Mouse (Mus musculus) CH12.LX (cell line): ENCODE results near the gene Fktn.

Experiments used
- CHD2 ChIP-seq: IDR thresholded peaks from 2 replicates; pipeline ENCODE4 v1.6.1; 2011; ENCODE audit warnings: low read length, improper control_type of control experiment
- CTCF ChIP-seq, 2 experiments: IDR thresholded peaks in 1 of 2; conservative IDR thresholded peaks in 1 of 2; 2 replicates each; pipeline ENCODE4 v1.5.1; 2011 to 2012; ENCODE audit warnings: low read depth in 2 of 2, low read length in 2 of 2, improper control_type of control experiment in 1 of 2, inconsistent platforms in 1 of 2, mild to moderate bottlenecking in 1 of 2, moderate library complexity in 1 of 2
- GABPA ChIP-seq: IDR thresholded peaks from 2 replicates; pipeline ENCODE4 v1.6.1; 2012; ENCODE audit warnings: low read depth, low read length, improper control_type of control experiment, inconsistent platforms; ENCODE audit not compliant: insufficient replicate concordance
- JUN ChIP-seq: IDR thresholded peaks from 2 replicates; pipeline ENCODE4 v1.6.1; 2011; ENCODE audit warnings: low read depth, mild to moderate bottlenecking, low read length, improper control_type of control experiment, moderate library complexity; ENCODE audit not compliant: insufficient read depth
- JUND ChIP-seq: conservative IDR thresholded peaks from 2 replicates; pipeline ENCODE4 v1.6.1; 2011; ENCODE audit warnings: low read depth, low read length, improper control_type of control experiment
- MYC ChIP-seq: IDR thresholded peaks from 2 replicates; pipeline ENCODE4 v1.6.1; 2011; ENCODE audit warnings: low read depth, mild to moderate bottlenecking, improper control_type of control experiment, low read length
- NRF1 ChIP-seq: IDR thresholded peaks from 2 replicates; pipeline ENCODE4 v1.6.1; 2014; ENCODE audit warnings: low read depth, mild to moderate bottlenecking, inconsistent platforms, low read length, improper control_type of control experiment, moderate library complexity
- POLR2A ChIP-seq: IDR thresholded peaks from 2 replicates; pipeline ENCODE4 v1.6.1; 2011; ENCODE audit warnings: low read depth, mild to moderate bottlenecking, improper control_type of control experiment, low read length
- SIN3A ChIP-seq: IDR thresholded peaks from 2 replicates; pipeline ENCODE4 v1.6.1; 2012; ENCODE audit warnings: low read length, improper control_type of control experiment, inconsistent platforms
- UBTF ChIP-seq: IDR thresholded peaks from 2 replicates; pipeline ENCODE4 v1.6.1; 2012; ENCODE audit warnings: low read depth, mild to moderate bottlenecking, inconsistent platforms, low read length, improper control_type of control experiment, moderate library complexity
- ZC3H11A ChIP-seq: IDR thresholded peaks from 2 replicates; pipeline ENCODE4 v1.6.1; 2012; ENCODE audit warnings: low read depth, mild to moderate bottlenecking, inconsistent platforms, low read length, improper control_type of control experiment
- ZMIZ1 ChIP-seq: IDR thresholded peaks from 2 replicates; pipeline ENCODE4 v1.6.1; 2012; ENCODE audit warnings: low read depth, mild to moderate bottlenecking, inconsistent platforms, low read length, improper control_type of control experiment
- ZNF384 ChIP-seq: IDR thresholded peaks from 2 replicates; pipeline ENCODE4 v1.6.1; 2012; ENCODE audit warnings: low read depth, low read length, improper control_type of control experiment, inconsistent platforms

- TF ChIP-seq ZMIZ1 (no peak), CHD2 (no peak), SIN3A (no peak), GABPA (no peak), MYC (no peak), ZC3H11A (no peak), CTCF (conservative IDR thresholded peaks at IDR 0.05 in 1 of 2, IDR thresholded peaks at IDR 0.05 in 1 of 2; ENCODE audit: low read depth in 2 of 2, low read length in 2 of 2) (no peak), NRF1 (no peak), POLR2A (no peak), JUN (no peak), ZNF384 (no peak), JUND (no peak), UBTF (no peak)
Measured at GRCm38 (mm10) chr4:53713704-53714050, at the start of gene Fktn.
